Mouse (Mus musculus) fibroblast of lung, adult 2 months (primary cell): ENCODE measurements around the gene Ebf1.

ENCODE experiments used
- DNase-seq: peaks from one replicate; pipeline ENCODE4 v3.0.0-alpha.2; 2011; ENCODE audit warnings: low read depth

Ebf1 gene

DNA sequence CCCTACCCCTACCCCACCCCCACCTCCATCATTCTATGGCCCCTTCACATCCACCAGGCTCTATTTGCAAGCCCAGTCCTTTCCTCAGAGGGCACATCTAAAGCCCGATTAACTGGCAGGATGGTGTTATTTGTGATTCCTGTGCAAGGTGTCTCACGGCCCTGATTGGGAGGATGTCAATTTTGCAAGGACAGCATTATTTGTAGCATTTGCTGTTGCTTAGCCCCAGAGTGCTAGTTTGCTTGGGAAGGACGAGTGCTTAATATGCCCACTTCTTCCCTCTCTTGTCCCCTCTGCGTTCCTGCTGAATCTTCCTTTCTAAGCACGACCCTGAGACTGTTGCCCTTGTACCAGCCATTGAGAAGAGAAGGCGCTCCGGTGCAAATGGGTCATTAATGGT, 337.2 kb downstream of the Ebf1 start:
- no peak for DNase-seq

DNA sequence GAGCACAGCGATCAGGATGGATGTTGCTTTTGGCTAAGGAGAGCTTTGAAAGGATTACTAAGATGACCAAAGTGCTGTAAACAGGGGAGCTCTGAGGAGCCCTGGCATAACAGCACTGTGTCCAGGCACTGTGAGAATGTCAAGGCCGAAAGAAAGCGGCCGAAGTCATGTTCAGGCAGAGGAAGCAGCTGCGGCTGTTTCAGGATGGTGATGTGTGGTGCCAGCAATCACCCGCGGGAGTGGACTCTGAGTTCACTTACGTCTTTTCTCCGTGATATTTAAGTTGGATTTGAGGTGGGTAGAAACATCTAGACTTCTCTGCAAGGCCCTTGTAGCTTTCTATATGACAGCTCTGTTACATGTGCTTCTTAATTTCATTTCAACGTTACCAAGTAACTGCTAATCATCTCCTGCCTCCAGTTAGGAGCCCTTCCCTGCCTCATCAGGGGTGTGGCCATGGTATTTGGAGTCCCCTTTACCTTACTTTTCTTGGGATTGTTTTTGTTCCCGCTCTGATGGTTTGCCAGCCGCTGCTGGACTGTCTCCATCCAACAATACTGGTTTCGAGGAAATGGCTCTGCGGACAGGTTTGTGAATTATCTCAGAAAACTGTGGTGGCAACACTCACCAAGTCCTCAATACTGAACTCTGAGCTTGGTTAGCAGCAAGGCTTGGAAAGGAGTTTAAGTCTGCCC, 345.8 kb downstream of the Ebf1 start:
- DNase-seq, result no peak

DNA sequence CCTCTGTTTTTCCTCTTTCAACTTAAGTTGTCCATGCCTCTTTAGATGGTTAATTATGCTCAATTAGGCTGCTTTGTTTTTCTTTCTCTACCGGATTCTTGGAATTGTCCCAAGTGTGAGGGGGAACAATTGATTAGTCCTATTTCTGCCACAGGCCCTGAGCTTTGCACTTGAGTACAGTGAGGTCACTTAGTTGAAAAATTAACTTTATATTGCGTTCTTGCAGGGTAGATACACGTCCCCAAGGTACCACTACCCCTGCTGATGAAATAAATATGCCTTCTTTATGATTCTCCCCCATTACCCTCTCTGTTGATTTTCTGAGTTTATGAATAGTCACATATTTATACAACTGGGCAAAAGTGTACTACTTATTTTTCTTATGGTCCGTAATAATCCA, 351.9 kb downstream of the Ebf1 start:
- DNase-seq, result no peak

DNA sequence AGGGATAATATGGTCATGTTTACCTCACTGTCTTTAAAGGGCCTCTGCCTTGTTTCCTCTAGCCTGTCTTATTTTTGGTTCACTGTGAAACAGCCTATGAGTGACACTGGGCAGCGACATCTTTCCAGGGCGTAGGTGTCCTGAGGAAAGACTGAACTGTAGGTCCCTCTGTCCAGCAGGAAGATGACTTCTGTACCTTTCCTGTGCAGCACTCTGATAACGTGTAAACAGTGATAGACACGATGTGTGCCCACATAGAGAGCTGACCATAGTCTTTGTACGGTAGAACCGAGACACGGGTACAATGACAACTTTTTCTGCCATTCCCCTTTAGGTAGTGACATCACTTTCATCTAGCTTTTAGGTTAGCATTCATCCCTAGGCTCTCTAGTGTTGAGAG, 357.2 kb downstream of the Ebf1 start:
- DNase-seq, result no peak

DNA sequence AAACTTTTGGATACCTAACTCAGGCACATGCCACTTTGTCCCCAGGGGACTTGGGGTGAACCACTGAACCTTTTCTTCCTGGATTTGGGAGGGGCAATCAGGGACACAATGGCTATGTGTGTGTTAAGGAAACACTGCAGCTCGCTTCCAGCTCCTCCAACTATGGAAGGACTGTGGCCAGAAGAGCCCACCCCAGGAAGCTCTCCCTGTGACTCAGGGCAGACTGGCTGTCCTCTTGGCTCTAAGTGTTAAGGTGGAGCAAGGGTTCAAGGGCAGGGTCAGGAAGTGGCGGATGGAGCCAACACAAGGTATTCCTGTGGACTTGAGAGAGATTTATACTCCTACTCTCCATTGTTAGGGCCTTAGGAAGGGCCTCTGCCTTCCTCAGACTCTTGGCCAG, 358.0 kb downstream of the Ebf1 start:
- DNase-seq, result no peak

DNA sequence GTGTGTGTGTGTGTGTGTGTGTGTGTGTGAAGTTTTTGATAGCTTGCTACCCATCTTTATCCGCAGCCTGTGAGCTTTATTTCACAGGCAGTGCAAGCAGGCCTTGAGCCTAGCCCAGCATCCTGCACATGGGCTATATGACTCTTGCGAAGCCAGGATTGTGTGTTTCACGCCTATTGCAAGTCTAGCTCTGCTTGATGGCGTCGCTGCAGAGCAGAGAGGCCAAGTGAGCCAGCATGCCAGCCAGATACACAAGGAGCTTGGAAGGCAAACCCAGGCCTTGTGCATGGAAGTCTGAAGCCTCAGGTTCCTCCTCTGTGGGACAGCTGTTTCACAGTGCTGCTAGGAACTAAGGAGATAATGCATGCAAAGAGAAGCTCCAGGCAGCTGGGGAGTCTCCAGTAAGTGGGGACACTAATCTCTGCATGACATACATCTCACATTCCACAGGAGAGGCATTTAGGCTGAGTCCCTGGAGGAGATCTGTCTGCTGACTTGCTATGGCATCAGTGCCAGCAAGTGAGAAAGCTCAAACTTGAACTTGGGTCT, 359.2 kb downstream of the Ebf1 start:
- no peak for DNase-seq

DNA sequence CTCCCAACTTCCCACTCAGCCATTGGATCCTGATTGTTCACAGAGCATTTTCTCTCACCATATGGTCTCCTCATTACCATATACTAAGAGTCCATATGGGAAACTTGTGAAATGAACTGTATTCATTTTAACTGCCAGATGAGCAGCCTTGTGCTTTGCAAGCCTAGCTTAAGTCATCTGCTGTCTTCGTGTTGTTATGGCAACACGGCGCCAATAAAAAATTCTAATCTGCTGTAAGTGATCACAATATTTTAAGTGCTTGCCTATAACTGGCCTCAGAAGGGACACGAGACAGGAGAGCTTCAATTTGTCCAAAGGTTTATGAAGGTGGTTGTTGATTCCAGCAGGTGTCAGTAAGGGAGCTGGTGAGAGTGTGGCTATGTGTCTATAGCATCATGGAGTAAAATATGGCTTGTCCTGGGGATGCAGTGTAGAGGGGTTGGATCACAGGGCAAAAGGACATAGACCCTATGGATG, 360.8 kb downstream of the Ebf1 start:
- no peak for DNase-seq

DNA sequence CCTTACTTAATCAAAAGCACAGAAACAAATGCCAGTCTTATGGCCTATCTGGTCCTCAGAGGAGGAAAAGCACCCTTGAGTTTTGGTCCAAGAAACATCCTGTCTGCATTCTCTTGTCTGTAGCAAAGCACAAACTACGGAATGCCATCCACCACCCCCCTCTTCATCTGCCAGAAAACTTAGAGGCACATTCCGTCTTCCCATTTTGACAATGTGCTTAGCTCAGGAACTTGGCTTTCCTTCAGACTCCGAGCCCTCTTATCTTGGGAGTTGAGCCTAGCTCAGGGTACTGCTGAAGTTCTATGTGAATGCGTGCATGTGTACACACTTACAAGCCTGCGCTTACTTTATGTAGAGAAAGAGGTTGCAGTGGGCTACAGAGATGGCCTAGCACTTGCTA, 362.3 kb downstream of the Ebf1 start:
- DNase-seq, result no peak

DNA sequence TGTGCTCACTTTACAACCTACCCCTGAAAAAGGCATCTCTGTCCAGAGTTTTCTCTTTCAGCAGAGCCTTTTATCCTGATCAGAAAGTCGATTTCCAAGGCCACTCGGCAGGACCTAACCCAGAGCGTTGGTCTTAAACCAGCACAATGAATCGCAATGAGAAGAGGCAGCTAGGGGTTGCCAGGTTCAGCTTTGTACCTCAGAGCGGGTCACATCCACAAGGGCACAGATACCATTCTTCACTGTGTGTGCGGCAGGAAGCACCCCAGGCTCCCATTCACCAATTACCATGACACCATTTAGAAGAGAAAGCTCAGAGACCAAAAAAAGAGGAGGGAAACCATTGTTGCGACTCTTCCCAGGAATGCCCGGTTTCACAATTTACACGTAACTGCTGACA, 365.1 kb downstream of the Ebf1 start:
- DNase-seq, result no peak

DNA sequence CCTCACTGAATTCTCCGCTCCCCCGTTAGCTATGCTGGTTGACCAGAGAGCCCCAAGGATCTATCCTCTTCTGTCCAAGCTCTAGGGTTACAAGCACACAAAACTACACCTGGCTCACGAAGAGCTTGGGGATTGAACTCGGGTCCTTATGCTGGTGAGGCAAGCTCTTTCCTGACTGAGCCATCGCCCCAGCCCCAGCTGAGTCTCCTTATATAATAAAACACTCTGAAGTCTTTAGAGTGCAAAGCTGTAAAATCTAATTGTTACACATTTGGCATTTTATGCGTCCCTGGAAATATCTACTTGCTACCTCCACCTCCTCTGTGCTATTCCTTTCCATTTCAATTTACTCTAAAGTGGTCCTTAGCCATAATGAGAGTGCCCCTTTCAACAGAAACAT, 366.8 kb downstream of the Ebf1 start:
- no peak for DNase-seq

DNA sequence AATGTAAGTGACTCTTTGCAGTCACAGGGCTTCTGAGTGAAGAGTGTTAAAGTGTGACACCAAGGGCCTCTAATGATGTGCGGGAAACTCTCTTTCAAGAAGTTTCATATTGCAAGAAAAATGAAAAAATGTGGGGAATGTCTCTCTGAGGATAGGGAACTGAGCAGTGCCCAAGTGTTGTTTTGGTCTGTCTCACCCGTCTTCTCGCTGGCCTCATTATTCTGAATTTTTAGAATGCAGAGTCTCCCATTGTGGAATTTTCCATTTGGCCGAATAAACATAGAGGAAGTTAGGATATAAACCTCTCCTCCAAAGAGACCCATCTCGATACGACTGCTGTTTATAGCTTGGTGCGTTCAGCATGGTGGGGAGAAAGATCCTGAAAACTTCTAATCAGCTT, 367.3 kb downstream of the Ebf1 start:
- DNase-seq, result no peak

DNA sequence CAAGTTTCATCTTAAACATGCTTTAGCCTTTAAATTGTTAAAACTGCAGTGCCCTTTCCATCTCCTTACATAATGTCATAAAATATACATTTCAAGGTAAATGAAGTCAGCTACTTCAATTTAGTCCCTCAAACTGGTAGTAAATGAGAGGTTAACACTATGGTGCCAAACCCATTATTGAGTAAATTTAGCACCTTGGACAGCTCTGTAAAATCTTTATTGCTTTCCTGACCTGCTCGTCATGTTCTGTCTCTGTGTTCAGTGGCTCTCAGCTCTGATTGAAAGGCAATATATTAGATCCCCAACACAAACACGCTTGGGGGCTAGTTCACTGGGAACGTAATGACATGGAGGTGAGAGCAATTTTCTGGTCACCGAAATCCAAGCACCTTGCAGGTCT, 370.7 kb downstream of the Ebf1 start:
- no peak for DNase-seq

DNA sequence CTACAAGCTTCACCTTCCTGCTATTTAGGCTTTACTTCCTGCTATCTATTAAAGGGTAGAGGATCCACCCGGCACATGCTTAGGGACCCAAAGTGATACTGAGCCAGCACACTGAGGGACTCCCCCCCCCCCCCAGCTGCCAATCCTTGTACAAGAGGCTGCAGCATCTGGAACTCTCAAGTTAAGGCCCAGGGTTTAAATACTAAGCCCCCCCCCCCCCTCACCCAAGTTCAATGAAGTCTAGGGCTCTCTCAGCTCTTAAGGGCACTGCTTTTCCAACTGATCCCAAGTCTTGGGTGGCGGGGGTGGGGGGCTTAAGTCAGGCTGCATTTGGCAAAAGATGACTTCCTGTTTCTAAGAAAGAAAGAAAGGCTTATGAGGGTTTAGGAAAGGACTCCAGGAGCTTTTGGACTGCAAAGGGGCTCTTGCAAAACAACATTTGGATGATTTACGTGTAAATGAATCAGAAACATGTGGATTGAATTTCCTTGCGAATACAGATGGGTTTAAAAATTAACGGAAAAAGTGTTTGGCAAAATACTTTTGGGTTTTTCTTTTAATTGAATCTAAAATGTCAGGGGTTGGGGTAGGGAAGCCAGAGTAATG, 385.7 kb downstream of the Ebf1 start:
- peak; percentile 54 for DNase-seq

DNA sequence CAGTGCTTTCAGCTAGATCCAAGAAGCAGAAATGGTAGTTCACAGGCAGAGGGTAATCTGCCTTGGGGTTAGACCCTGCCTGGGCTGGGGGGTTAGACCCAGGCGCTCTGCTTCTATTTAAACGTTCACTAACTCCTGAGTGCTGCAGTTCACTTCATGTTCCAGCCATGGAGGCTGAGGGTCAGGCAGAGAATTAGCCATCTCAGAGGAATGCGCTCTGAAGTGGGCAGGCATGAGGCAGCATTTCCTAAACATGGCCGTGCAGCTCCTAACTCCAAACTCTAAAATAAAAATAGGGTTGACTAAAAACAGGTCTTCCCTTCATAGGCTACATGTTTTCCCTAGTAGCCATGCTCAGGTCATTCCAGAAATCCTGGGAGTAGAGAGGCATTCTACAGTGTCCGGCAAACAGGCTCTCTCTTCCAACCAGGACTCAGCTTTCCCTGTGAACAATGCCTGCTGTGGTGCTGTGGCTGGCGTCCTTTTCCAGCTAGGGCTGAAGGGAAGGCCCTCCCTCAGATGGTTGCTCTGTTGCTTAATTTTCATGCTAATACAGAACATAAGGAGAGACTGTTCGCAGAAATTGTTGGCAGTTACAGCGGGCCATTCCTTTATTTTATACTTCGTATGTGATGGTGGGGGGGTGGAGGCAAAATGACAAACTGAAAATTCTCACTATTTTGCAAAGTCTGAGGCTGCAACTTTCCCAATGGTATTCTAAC, 386.8 kb downstream of the Ebf1 start:
- DNase-seq, result peak; percentile 41

DNA sequence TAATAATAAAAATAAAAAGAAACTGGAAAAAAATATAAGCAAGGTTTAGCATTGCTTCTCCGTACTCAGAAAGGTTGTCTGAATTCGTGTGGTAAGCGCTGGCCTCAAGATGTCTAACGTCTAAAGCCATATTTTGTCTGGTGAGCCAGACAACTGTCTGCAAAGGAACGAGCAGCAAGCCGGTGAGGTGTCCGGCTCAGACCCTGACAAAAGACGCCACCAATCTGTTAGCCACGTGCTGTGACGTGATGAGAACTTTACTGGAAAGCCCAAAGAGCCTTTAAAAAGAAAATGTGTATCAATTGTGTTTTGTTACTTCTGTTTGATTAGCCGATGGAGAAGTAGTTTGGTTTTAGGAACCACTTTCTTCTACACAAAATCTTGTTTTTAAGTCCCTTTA, 390.2 kb downstream of the Ebf1 start:
- no peak for DNase-seq

DNA sequence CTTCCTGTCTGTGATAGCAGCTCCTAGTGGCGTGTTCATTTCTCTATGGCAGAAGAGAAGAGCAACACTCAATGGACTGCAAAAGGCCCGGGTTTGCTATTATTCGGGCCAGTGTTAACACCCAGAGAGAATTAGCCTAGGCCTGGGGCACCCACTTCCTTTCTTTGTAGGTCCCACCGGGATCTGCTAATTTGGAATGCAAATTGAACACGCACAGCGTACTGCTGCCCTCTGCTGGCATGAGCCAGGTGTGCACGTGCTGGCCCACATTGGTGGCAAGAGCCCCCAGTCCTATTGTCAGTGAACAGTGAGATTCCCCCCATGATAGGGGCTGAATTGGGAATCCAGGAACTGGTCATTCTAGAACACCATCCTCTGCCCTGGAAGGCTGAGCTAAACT, 391.0 kb downstream of the Ebf1 start:
- peak; percentile 36 for DNase-seq

DNA sequence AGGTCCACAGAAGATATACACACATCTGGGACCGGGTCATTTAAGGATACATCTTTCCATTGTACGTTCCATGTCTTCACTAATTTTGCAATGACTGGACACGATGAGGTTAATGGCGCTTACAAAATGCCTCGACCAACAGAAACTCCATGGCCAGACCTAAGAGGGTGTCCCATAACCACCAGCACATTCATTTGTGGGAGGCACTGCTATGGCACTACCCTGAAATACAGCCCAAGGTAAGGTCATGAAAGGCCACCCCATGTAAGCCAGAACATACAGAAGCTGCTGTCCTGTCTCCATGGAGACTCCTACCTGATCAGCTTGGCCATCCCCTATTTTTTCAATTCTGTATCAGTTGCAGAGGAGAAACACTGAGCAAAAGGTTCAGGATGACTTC, 391.6 kb downstream of the Ebf1 start:
- no peak for DNase-seq

DNA sequence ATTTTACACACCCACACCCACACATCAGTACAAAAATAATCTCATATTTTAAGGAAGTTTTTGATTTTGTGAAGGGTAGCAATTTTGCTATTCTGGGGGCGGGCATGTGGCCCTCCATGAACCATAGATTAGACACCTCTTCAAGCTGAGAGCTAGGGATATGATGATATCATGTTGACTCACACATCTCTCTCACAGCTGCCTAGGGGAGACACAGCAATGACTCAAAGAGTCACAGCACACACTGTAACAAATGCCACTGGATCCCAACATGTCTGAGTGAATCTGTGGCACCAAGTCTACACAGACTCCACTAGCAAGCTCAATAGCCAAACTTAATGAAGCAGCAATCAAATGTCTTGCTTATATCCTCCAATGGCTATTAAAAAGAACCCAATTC, 395.0 kb downstream of the Ebf1 start:
- no peak for DNase-seq

DNA sequence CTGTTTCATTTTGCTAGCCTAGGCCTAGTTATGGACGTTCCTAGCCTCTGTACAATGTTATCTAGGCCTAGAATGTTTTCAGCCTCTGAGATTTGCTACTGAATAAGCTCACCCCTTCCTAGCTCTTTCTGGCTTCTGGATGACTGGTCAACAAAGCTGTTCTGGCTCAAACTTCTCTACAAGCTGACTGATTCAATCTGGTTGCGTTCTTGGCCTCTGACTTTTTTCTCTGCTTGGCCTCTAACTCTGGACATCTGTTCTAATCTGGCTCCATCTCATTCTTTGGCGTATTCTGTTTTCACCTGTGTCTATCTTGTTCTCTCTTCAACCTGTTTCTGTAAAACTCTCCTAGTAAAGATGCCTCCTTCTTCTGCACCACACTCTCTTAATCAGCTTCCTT, 400.4 kb downstream of the Ebf1 start:
- no peak for DNase-seq

DNA sequence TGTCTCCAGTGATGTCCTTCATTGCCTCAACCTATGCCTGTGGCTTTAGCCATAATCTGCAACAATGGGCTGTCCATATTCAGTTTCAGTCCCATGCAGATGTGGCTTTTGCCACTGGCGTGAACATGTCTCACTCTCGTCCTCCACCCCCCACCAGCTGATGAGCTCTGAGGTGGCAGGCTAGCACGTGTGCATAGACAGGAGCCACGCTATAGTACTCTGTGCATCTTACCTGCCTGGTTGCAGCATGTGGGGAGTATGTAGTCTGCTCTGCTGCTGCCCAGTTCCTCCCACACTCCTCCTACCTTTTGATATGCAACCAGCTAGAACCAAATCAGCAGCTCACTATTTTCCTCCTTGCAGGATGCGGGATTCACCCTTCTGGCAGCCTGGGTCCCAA, 408.9 kb downstream of the Ebf1 start:
- no peak for DNase-seq

DNA sequence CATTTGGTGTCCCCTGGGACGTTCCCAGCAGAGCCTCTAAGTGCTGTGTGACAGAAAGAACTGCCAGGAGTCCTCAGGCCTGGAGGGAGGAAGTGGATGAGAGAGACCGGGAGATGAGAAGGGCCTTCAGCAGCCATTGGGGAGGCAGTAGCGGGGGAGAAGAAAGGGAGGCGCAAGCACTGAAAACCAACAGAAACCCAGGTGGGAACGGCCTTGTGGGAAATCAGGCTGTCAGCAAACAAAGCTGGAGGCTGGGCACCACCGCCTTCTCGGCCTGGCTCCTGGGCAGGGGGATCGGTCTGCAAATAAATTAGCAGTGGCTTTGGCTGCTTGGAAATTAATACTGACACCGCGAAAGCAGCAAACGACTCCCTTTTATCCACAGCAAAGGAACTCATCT, 409.6 kb downstream of the Ebf1 start:
- DNase-seq, result no peak

DNA sequence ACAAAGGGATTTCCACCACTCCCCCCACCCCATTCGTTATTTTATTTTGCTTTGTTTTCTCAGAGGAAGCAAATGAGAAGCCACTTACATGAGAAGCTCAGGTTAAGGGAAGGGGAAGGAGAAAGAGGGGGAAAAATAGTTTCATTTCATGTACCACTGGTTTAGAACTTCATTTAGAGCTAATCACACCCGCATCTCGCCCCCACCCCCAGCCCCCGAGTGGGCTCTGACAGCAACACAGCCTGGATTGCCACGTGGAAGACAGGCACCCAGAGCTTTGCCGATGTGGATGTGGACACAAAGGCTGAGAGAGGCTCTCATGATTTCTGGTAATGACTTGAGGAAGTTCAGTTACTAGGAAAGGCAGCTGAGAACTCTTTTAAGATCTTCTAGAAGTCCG, 410.0 kb downstream of the Ebf1 start:
- no peak for DNase-seq
